Mouse (Mus musculus) spleen, postnatal 4 days (tissue): Measurements from ENCODE around the gene Nabp1.
"Not testable (repeated sequence)": the region's sequence is repeated elsewhere in the genome, so short reads cannot be mapped to it uniquely, and the experiment has no call there.

Source experiments
- DNase-seq, 2 experiments: peaks; one replicate each; pipeline ENCODE4 v3.0.0; 2022; ENCODE audit warnings: low spot score in 2 of 2

Nabp1 gene

GRCm38 (mm10) chr1:51486291-51486690 is 8.1 kb upstream of the Nabp1 start:
- DNase-seq: no peak

DNA sequence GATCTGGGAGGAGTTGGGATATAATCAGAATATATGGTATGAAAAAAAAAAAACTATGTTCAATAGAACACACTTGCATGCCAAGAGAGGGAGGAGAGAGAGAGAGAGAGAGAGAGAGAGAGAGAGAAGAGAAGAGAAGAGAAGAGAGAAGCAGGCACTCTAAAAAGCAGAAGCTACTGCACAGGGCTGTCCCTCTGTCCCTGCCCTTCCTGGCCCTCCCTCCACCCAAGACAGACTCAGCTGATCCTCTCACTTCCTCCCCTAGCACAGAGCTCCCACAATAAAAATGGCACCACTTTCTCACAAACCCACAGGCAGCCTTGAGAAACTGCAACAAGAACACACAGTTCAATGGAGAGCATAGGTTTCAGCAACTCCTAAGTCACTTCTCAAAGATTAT is 2.2 kb upstream of the Nabp1 start:
- peak; percentile 48 to 64 for DNase-seq

DNA sequence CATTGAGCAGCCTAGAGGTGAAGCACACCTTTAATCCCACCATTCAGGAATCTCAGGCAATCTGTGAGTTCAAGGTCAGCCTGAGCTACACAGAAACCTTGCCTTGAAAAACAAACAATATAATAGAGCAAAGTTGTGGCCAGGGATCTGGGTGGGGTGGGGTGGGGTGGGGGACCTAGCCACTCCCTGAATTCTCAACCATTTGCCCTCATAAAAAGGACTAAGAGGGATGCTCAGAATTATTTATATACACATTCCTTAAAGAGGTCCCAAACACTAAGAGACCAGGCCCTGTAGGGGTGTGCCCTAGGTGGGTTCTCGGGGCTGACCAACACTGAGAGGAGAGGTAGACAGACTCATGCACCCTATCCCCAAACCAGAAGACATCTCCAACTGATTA is 1.5 kb upstream of the Nabp1 start:
- DNase-seq: no peak

DNA sequence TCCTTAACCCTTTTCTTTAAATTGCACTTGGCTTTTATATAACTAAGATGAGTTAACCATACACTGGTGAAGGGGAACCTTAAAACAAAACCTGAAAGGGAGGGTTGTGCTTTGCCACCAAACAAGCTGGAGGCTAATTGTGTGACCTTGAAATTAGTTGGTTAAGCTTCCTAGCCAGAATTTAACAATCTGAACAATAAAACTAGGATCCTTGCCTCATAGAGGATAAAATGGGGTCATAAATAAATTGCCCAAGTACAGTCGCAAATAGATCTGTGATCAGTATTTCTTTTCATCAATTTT is 753 bp upstream of the Nabp1 start:
- no peak for DNase-seq

DNA sequence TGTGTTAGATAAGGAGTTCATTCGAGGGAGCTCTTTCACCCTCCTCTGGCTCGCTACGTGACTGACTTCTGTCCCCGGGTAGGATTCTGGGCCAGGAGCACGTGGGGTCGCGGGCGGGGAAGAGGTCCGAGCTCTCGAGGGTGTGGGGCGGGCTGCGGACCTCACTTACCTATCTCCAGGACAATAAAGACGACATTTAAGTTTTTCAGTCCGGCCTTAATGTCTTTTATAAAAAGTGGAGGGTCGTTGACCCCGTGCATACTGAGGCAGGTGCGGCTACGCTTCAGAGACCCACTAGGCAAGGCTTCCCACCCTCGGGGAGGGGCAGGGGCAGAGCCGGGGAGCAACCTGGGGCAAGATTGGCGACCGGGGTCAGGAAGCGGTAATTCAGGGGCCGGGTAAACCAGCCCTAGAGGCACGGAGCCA is 556 bp downstream of the Nabp1 start:
- peak; percentile 44 to 77 for DNase-seq

GRCm38 (mm10) chr1:51476405-51476804 is 1.8 kb downstream of the Nabp1 start:
- no peak for DNase-seq

- no peak for DNase-seq
Measured at GRCm38 (mm10) chr1:51468077-51468476, 10.1 kb downstream of the Nabp1 start.

GRCm38 (mm10) chr1:51467181-51467580 is 11.0 kb downstream of the Nabp1 start:
- DNase-seq: no peak

- peak in 1 of 2 experiments; percentile 23 for DNase-seq
Measured at GRCm38 (mm10) chr1:51466385-51466784, 11.8 kb downstream of the Nabp1 start.

- DNase-seq: peak in 1 of 2 experiments; percentile 36
Measured at GRCm38 (mm10) chr1:51465285-51465684, 12.9 kb downstream of the Nabp1 start.

DNA sequence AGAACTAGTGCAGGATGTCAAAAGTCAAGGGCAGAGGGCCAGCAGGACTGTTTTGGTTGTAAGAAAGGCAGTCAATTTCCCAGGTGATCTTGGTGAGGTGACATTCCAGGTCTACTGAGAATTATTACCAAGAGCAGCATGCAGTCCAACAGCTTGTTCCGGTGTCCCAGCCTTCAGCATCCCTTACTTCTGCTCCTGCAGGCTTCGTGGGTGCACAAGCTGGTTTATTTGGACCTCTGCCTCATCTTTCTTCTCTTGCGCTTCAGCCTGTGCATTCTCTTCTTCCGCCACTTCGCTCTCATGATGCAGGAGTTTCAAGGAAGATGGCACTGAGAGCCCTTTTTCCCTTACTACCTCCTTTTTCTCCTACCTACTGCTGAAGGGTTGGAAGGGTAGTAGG is 15.2 kb downstream of the Nabp1 start:
- DNase-seq: no peak

DNA sequence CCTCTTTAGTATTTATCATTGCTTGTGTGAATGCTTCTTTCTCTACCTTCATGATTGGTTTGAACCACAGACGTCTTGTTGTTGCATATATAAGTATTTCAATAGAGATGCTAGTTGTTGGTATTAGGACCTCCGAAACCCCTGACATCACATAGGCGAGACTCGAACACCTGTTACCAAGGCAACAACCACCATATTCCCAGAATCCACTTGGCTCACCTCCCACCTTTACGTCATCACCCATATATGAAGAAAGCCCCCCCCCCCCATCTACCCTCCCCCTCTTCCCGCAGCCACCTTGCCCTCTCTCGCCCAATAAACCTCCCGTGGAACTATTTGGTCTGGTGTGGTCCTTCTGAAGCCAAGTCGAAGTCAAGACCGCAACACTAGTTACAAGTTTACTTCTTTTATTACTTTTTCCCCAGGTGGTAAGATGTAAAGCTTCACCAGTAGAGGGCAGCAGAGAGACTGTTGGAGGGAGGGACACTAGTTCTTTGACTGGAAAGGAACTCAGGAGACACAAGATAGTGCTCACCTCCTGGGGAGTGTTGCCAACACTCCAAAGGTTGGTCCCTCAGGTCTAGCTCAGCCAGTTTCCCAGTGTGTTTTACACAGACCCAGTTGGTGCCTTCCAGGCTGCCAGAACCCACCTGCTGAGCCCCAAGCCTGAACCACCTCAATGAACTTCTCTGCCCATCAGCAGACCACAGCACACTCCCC is 19.3 kb downstream of the Nabp1 start:
- peak; percentile 38 to 73 for DNase-seq

GRCm38 (mm10) chr1:51458089-51458488 is 20.1 kb downstream of the Nabp1 start:
- DNase-seq: no peak

DNA sequence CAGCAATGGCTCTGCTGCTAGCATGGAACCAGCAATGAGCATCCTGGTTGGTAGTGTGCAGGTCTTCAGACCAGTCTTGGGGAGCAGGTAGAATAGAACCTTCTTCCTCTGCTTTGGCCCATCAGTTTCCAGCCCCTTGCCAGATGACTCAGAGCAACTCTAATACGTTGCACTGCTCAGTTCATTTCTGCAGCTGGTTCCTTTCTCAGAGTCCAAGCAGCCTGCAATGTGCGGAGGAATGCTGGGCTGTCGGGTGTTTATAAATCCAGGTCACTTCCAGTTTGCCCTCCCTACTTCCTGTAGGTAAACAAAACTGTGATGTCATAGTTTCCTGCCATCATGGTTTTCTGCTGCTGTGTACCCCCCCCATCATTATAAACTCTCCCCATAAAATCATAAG is 21.0 kb downstream of the Nabp1 start:
- DNase-seq: no peak

DNA sequence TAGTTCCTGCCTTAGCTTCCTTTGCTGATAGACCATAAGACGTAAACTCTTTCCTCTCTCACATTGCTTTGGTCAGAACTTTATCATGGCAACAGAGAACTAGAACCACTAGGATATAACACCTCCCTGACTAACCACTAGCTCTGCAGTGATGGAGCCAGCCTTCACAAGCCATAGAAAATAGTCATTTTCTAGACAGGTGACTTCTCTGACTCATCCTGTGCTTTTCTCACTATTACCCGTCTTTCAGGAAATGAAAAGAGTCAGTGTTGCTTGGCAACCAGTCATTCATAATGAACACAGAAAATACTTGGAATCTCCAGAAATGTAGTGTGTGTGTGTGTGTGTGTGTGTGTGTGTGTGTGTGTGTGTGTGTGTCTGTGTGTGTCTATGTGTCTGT is 29.4 kb downstream of the Nabp1 start:
- DNase-seq: no peak

GRCm38 (mm10) chr1:51445854-51446460 is 32.3 kb downstream of the Nabp1 start:
- no peak for DNase-seq

DNA sequence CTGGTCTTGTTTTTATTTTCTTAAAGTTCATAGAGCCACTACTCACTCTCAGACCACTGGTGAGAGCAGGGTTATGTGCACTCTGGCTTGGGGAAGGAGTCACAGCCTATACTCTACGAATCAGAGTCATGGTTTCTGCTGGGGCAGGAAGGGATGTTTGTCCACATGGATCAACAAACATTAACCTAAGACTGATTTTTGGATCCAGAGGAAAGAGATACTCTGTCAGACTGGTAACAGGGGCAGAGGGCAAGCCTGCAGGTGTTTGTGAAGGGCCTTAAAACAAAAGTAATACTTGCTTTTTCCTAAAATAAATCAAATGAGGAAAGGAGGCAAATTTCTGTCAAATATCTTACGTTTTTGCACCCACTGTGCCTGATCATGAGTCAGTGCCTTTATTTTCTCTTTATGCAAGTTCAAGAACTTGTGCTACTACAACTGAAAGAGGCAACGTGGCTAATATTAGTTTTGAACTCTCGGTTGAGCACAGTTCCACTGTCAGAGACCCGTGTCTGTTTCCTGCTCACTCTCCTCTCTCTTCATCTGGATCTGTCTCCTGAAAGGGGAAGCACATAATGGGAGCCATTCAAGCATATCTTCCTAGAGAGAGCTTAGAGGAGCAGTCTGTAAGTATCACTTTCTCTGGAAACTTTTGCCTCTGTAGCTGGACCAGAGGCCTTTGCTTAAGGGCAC is 32.9 kb downstream of the Nabp1 start:
- DNase-seq: no peak

- DNase-seq: no peak
Measured at GRCm38 (mm10) chr1:51429775-51430174, 48.5 kb downstream of the Nabp1 start.

DNA sequence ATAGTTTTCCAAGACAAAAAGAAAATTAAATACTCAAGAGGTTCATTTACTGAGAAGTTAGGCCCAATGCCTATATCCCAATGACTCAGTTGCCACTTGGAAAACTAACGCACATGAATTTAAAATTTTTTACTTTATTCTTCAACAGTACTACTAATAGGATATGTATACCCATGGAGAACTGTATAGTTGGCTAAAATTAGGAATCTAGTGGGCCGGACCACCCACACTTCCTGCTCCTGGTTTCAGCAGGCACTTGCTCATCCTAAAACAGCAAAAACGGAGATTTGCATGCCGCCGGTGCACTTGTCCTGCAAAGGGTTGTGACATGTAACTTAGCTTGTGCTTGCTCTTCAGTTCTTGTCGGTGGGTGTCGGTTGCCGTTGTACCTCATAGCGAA is 51.9 kb downstream of the Nabp1 start:
- no peak for DNase-seq

GRCm38 (mm10) chr1:51421029-51421428 is 57.2 kb downstream of the Nabp1 start:
- not testable (repeated sequence) for DNase-seq

GRCm38 (mm10) chr1:51418753-51419152 is 59.5 kb downstream of the Nabp1 start:
- no peak for DNase-seq
